Mouse (Mus musculus) neural tube, embryonic 15.5 days (tissue): ENCODE data around the gene Atg2a. TPM values are rescaled to one million over a fixed set of nuclear protein-coding genes. Genes with fewer than 3 reads are reported as not detected.

ENCODE experiments used
- ATAC-seq: fragments of 200-750 bp; cut with Nextera tagmentation; 2 replicates; pipeline ENCODE4 v1.8.0; 2017; ENCODE audit warnings: mild to moderate bottlenecking, moderate TSS enrichment, moderate library complexity; ENCODE audit not compliant: low FRiP score
- H3K27ac ChIP-seq: fragments of 300-500 bp; sonication (generic); replicated peaks from 2 replicates; pipeline ENCODE4 v1.5.1; 2015; ENCODE audit warnings: mild to moderate bottlenecking, inconsistent platforms
- H3K27me3 ChIP-seq: fragments of 300-500 bp; sonication (generic); replicated peaks from 2 replicates; pipeline ENCODE4 v1.6.1; 2015; ENCODE audit warnings: inconsistent platforms
- H3K36me3 ChIP-seq: fragments of 300-500 bp; sonication (generic); 2 replicates; pipeline ENCODE4 v1.6.1; 2015; ENCODE audit warnings: inconsistent platforms
- H3K4me1 ChIP-seq: fragments of 300-500 bp; sonication (generic); 2 replicates; pipeline ENCODE4 v1.6.1; 2015; ENCODE audit warnings: inconsistent platforms
- H3K4me2 ChIP-seq: fragments of 300-500 bp; sonication (generic); 2 replicates; pipeline ENCODE4 v1.6.1; 2015; ENCODE audit warnings: inconsistent platforms, mild to moderate bottlenecking, moderate library complexity
- H3K4me3 ChIP-seq: fragments of 300-500 bp; sonication (generic); replicated peaks from 2 replicates; pipeline ENCODE4 v1.5.1; 2015; ENCODE audit warnings: mild to moderate bottlenecking, inconsistent platforms
- H3K9ac ChIP-seq: fragments of 300-500 bp; sonication (generic); replicated peaks from 2 replicates; pipeline ENCODE4 v1.6.1; 2015; ENCODE audit warnings: mild to moderate bottlenecking, inconsistent platforms
- H3K9me3 ChIP-seq: fragments of 300-500 bp; sonication (generic); replicated peaks from 2 replicates; pipeline ENCODE4 v1.6.1; 2016; ENCODE audit warnings: inconsistent platforms
- whole genome bisulfite sequencing: fragments of 180-500 bp; shearing (Covaris S2); methylation state at CpG from one replicate; pipeline ENCODE4 v1.1.7; 2015; ENCODE audit warnings: mixed read lengths; 5-methylcytosine and 5-hydroxymethylcytosine counted together
- polyA plus RNA-seq: library from polyadenylated mRNA; unstranded; fragments of >200 nt; fragmentation: Nextera tagmentation; extraction: Ambion mirVana; gene quantifications from 2 replicates; pipeline ENCODE4 v1.2.1, GENCODE M21; 2015

Gene Atg2a
- polyA plus RNA-seq, 1 experiment from 2014 or later: 12.9 TPM

DNA sequence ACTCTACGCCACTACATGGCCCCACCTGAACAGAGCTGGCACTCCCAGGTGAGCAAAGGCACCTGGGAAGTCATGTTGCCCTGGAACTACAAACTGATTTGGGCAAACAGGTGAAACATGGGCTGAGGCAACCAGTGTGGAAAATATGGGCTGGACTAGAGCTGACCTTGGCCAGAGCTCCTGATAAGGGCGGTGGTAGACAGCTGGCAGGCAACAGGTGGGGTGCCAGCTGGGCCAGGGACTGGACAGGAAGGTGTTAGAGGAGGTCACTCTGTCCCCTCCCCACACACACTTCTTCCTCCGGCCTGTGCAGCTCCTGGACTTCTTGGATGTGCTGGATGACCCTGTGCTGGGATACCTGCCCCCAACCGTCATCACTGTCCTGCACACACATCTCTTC lies 11.6 kb downstream of the Atg2a start:
- 91% methylated on average over 4 of the region's 4 CpGs for WGBS
- no peak for ATAC-seq
- no peak overlapping the region for H3K4me2 ChIP-seq
- H3K36me3 ChIP-seq: peaks cover 91% of the 10 kb centered on the region
- H3K9me3 ChIP-seq: no peaks in the 10 kb centered on the region
- H3K9ac ChIP-seq: no peak overlapping the region
- no peaks in the 10 kb centered on the region for H3K27me3 ChIP-seq
- H3K27ac ChIP-seq: no peak overlapping the region
- no peaks in the 10 kb centered on the region for H3K4me1 ChIP-seq
- H3K4me3 ChIP-seq: no peak overlapping the region

DNA sequence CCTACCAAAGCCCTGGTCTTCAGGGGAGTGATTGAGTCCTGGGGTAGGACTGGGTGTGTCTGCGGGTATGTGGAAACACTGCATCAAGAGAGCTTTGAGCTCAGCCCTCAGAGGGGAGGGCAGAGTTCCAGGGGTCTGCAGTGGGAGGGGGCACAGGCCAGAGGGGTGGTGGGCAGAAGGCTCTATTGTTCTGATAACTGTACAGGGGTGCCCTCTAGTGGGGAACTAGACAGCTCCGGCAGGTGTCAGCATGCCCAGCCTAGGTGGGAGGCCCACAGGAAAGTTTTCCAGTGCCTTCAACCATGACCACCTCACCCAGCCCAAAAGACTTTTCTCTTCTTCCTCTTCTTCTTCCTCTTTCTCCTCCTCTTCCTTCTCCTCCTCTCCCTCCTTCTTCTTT lies 19.0 kb downstream of the Atg2a start:
- Histone ChIP-seq H3K9me3 (no peaks in the 10 kb centered on the region), H3K9ac (no peak overlapping the region), H3K27me3 (no peaks in the 10 kb centered on the region), H3K4me2 (no peak overlapping the region), H3K4me3 (no peak overlapping the region), H3K4me1 (no peaks in the 10 kb centered on the region), H3K27ac (no peak overlapping the region), H3K36me3 (peaks cover 69% of the 10 kb centered on the region)
- ATAC-seq: no peak; the same call in 1 of the 2 replicates
- WGBS: 78% methylated on average over 2 of the region's 2 CpGs

DNA sequence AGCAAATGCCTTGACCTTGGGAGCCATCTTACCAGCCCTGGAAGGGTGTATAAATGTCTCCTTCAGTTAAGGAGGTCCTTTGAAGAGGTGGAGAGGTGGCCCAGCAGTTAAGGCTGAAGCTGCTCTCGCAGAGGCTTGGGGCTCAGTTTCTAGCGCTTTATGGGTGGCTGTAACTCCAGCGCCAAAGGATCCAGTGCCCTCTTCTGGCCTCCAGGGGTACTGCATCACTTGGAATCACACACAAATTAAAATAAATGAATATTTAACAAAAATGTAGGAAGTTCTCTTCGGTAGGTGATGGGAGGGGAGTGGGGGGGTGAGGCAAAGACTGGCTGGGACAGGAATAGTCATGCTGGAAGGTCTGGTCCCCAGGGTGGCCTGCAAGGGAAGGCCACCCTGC lies 19.5 kb downstream of the Atg2a start:
- Histone ChIP-seq H3K9ac (no peak overlapping the region), H3K27me3 (no peaks in the 10 kb centered on the region), H3K4me3 (no peak overlapping the region), H3K4me1 (no peaks in the 10 kb centered on the region), H3K4me2 (no peak overlapping the region), H3K9me3 (no peaks in the 10 kb centered on the region), H3K36me3 (peaks cover 64% of the 10 kb centered on the region), H3K27ac (no peak overlapping the region)
- WGBS: 84% methylated on average over 4 of the region's 4 CpGs
- no peak for ATAC-seq

DNA sequence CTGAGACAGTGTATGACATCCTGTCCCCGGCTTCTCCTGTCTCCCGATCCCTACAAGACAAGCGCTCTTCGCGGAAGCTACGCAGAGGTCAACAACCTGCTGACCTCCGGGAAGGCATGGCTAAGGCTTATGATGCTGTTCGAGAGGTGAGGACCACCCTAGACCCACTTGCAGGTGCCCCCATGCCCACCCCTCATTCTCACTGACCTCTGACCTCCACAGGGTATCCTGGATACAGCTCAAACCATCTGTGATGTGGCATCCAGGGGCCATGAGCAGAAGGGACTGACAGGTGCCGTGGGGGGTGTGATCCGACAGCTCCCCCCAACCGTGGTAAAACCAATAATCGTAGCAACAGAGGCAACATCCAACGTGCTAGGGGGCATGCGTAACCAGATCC lies 19.9 kb downstream of the Atg2a start:
- H3K9me3 ChIP-seq: no peaks in the 10 kb centered on the region
- no peak overlapping the region for H3K27ac ChIP-seq
- ATAC-seq: no peak
- no peak overlapping the region for H3K4me3 ChIP-seq
- WGBS: 94% methylated on average over 14 of the region's 14 CpGs
- H3K9ac ChIP-seq: no peak overlapping the region
- no peak overlapping the region for H3K4me2 ChIP-seq
- H3K36me3 ChIP-seq: peaks cover 59% of the 10 kb centered on the region
- no peaks in the 10 kb centered on the region for H3K27me3 ChIP-seq
- H3K4me1 ChIP-seq: no peaks in the 10 kb centered on the region

DNA sequence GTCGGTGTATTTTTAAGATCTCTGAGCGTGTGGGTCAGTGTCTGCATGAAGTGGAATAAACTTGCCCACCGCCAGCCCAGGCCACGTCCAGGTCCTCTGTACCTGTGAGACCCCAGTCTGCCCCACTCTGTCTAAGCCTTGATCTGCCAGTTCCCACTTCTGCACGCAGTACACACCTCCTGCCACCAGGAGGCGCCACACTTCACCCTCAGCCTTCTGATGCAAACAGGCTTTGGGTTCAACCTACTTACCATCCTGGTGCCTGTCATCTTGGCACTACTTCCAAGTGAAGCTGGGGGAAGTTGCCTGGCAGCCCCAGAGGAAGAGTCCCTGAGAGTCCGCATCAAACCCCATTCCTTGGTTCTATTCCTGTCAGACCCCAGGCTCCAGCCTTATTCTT lies 20.8 kb downstream of the Atg2a start:
- Histone ChIP-seq H3K4me1 (no peaks in the 10 kb centered on the region), H3K27ac (no peak overlapping the region), H3K36me3 (peaks cover 51% of the 10 kb centered on the region), H3K27me3 (no peaks in the 10 kb centered on the region), H3K9me3 (no peaks in the 10 kb centered on the region), H3K9ac (no peak overlapping the region), H3K4me3 (no peak overlapping the region), H3K4me2 (no peak overlapping the region)
- 62% methylated on average over 7 of the region's 7 CpGs for WGBS
- no peak for ATAC-seq

DNA sequence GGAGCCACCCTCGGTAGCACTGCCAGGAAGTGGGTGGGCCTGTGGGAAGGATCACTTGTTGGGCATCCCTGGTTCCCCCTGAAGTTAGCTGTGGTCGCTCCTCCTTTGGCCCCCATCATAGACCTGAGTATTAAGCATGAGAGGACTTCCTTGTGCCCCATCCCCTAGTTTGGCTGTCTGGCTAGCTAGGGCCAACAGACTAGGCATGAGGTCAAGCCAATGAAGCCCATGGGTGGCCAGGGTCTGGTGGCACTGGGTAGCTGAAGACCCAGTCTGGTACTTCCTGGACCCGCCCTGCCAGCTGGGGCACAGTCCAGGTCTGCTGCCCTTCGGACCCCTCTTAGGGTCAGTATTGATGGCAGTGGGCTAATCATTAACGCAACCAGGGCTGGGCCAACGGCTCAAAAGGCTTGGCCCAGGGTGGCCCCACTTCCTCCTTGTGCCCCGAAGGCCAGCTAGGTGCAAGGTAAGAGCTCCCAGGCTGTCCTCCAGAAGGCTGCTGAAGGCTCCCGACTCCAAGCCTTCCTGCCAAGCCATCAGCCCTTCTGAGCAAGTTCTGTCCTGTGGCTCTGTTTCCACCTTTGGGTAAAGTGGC lies 21.5 kb downstream of the Atg2a start:
- no peaks in the 10 kb centered on the region for H3K27me3 ChIP-seq
- WGBS: 90% methylated on average over 8 of the region's 8 CpGs
- no peaks in the 10 kb centered on the region for H3K9me3 ChIP-seq
- H3K4me2 ChIP-seq: no peak overlapping the region
- H3K4me3 ChIP-seq: no peak overlapping the region
- peaks cover 44% of the 10 kb centered on the region for H3K36me3 ChIP-seq
- no peak overlapping the region for H3K9ac ChIP-seq
- no peaks in the 10 kb centered on the region for H3K4me1 ChIP-seq
- no peak overlapping the region for H3K27ac ChIP-seq
- ATAC-seq: no peak

DNA sequence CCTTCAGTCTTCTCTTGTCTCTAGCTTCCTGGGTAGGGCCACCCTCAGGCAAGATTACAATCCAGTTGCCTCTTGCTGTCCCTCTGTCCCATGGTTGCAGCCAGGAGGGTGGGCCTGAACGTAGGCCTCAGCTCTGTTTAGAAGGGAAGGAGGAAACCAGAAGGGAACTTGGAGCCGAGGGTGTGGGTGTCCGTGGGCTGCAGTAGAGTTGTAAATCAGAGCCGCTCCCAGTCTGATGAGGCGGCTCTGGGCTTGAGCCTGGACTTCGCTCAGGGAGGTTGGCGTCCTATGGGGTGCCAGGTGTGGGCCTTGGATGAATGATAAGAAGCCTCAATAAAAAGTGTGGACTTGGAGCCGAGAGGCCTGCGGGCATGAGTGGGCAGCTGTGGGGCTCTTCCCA lies 22.7 kb downstream of the Atg2a start:
- Histone ChIP-seq H3K27ac (no peak overlapping the region), H3K27me3 (no peaks in the 10 kb centered on the region), H3K36me3 (peaks cover 31% of the 10 kb centered on the region), H3K4me1 (peaks cover 4% of the 10 kb centered on the region; the same call in 1 of the 2 replicates), H3K4me3 (no peak overlapping the region), H3K9ac (no peak overlapping the region), H3K4me2 (no peak overlapping the region), H3K9me3 (no peaks in the 10 kb centered on the region)
- 56% methylated on average over 9 of the region's 9 CpGs for WGBS
- ATAC-seq: no peak

DNA sequence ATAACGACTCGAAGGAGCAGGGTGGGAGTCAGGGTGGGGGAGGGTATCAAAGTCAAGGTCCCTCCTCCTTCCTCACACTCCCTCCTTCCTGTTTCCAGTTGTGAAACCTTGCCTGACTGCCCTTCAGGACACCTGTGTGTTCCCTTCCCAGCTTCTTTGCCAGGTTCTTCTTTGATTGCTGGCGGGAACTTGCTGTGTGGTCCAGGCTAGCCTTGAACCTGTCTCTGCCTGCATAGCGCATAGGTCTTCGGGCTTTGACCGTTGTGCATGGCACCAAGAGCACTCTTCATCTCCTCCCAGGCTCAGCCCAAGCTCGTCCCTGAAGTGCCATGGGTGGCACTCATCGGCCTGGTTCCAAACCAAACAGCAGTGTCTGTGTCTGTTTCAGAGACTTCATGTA lies 23.5 kb downstream of the Atg2a start:
- H3K9me3 ChIP-seq: no peaks in the 10 kb centered on the region
- H3K4me3 ChIP-seq: no peak overlapping the region
- H3K36me3 ChIP-seq: peaks cover 26% of the 10 kb centered on the region
- H3K27me3 ChIP-seq: no peaks in the 10 kb centered on the region
- ATAC-seq: no peak
- no peak overlapping the region for H3K9ac ChIP-seq
- H3K4me2 ChIP-seq: no peak overlapping the region
- H3K27ac ChIP-seq: no peak overlapping the region
- WGBS: 90% methylated on average over 8 of the region's 8 CpGs
- peaks cover 4% of the 10 kb centered on the region; the same call in 1 of the 2 replicates for H3K4me1 ChIP-seq

DNA sequence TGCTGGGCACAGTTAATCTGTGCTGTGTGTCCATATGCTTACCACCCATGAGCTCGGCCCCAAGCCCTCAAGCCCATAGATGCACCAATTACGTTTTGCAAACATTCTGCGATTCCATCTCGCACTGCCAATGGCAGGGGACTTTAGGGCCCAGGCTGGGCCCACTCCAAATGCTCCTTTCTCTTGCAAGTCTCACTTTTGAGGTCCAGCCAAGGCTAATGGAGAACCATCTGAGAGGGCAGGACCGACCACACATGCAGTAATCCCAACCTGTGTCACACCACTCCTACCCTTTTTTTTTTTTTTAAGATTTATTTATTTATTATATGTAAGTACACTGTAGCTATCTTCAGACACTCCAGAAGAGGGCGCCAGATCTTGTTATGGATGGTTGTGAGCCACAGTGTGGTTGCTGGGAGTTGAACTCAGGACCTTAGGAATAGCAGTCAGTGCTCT lies 24.3 kb downstream of the Atg2a start:
- Histone ChIP-seq H3K4me1 (peaks cover 4% of the 10 kb centered on the region; the same call in 1 of the 2 replicates), H3K27ac (no peak overlapping the region), H3K4me3 (no peak overlapping the region), H3K4me2 (no peak overlapping the region), H3K27me3 (no peaks in the 10 kb centered on the region), H3K36me3 (peaks cover 18% of the 10 kb centered on the region), H3K9me3 (no peaks in the 10 kb centered on the region), H3K9ac (no peak overlapping the region)
- 75% methylated on average over 6 of the region's 6 CpGs for WGBS
- ATAC-seq: no peak

DNA sequence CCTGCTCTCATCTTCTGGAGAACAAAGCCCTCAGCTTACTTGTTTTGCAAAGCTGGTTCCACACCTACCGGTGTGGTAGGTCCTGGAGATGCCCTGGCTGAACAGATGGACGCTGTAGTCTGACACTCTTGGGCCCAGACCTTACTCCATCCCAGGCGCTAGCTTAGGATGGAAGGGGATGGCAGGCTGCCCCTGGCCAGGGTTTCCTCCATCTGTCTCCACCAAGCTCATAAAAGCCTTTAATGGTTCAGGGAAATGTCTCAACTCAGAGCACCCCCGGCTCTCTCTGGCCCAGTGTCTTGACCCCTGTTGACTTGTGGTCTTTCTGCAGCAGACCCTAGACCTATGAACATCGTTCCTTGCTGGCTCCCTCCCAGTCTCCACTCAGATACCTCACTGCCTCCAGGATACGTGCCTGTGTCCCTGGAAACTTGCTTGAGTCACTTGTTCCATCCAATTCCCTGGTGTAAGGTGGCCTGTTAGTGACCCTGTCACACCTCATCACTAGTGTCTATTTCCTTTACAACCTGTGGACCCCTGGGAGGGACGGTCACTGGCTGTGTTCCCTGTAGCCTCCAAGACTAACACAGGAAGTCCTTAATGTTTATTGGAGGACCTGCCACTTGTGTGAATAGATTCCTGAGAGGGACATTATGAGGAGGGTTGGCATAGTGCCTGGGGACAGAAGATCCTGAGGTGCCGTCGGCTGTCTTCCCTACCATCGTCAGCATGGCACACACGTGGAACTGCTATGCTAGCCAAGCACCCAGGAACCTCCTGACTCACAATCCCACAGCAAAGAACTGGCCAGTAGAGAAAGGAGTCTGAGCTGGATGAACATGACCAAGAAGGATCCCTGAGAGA lies 26.1 kb downstream of the Atg2a start:
- Histone ChIP-seq H3K4me3 (no peak overlapping the region), H3K4me1 (peaks cover 4% of the 10 kb centered on the region; the same call in 1 of the 2 replicates), H3K27me3 (0 out of 2 replicates have a peak, but pooled peaks cover 2% of the 10 kb centered on the region), H3K4me2 (no peak overlapping the region), H3K27ac (no peak overlapping the region), H3K9ac (no peak overlapping the region), H3K36me3 (0 out of 2 replicates have a peak, but pooled peaks cover under 1% of the 10 kb centered on the region), H3K9me3 (no peaks in the 10 kb centered on the region)
- 48% methylated on average over 11 of the region's 11 CpGs for WGBS
- ATAC-seq: no peak

DNA sequence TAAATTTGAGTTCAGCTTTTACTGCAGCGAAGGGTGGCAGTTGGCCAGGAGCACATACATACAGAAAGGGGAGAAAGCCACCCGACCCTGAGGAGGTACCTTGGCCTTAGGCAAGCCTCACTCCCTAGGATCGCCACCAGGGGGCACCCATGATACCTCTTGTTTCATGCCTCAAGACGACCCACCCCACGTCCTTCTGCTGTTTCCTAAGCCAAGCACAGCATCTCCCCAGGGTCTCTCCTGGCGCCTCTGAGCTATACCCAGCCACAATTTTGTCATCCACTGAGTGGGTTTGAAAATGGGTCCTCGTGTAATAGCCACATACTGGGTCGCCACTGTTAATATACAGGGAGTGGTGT lies 26.7 kb downstream of the Atg2a start:
- ATAC-seq: peak; percentile 76
- Histone ChIP-seq H3K36me3 (no peaks in the 10 kb centered on the region), H3K4me1 (peaks cover 4% of the 10 kb centered on the region; the same call in 1 of the 2 replicates), H3K4me2 (no peak overlapping the region), H3K27me3 (0 out of 2 replicates have a peak, but pooled peaks cover 2% of the 10 kb centered on the region), H3K4me3 (no peak overlapping the region), H3K9me3 (no peaks in the 10 kb centered on the region), H3K9ac (no peak overlapping the region), H3K27ac (no peak overlapping the region)
- 10% methylated on average over 8 of the region's 8 CpGs for WGBS

DNA sequence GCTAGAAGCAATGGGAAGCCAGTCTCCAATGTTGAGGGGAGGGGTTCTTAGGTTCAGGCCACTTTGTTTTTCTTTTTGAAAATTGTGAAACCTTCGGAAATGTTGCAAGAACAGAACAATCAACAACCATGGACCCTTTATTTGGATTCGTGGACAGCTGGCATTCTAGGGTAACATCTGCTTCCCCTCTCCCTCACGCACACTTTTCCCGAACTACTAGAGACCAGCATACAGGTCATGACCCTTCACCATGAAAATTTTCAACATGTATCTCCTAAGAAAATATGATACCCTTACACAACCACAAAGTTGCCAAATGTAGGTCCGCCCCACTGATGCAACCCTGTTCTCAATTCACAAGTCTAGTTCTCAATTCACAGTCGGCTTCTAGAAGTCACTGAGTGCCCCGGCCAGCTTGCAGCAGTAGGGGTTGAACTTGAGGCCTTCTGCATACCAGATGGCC lies 27.2 kb downstream of the Atg2a start:
- Histone ChIP-seq H3K4me1 (peaks cover 4% of the 10 kb centered on the region; the same call in 1 of the 2 replicates), H3K4me3 (no peak overlapping the region), H3K9me3 (no peaks in the 10 kb centered on the region), H3K4me2 (no peak overlapping the region), H3K9ac (no peak overlapping the region), H3K36me3 (no peaks in the 10 kb centered on the region), H3K27ac (no peak overlapping the region), H3K27me3 (0 out of 2 replicates have a peak, but pooled peaks cover 2% of the 10 kb centered on the region)
- ATAC-seq: no peak
- 86% methylated on average over 7 of the region's 7 CpGs for WGBS
